Mouse (Mus musculus) adrenal gland (tissue): Measurements from ENCODE around the gene Il10rb.
"Not testable (repeated sequence)": the region's sequence is repeated elsewhere in the genome, so short reads cannot be mapped to it uniquely, and the experiment has no call there.

Experiments
- intact Hi-C: fragments of 180-260 bp; cut with DNase I; formaldehyde crosslinking; loops from one replicate; pipeline ENCODE4 v1.15.1; 2025

Il10rb gene

DNA sequence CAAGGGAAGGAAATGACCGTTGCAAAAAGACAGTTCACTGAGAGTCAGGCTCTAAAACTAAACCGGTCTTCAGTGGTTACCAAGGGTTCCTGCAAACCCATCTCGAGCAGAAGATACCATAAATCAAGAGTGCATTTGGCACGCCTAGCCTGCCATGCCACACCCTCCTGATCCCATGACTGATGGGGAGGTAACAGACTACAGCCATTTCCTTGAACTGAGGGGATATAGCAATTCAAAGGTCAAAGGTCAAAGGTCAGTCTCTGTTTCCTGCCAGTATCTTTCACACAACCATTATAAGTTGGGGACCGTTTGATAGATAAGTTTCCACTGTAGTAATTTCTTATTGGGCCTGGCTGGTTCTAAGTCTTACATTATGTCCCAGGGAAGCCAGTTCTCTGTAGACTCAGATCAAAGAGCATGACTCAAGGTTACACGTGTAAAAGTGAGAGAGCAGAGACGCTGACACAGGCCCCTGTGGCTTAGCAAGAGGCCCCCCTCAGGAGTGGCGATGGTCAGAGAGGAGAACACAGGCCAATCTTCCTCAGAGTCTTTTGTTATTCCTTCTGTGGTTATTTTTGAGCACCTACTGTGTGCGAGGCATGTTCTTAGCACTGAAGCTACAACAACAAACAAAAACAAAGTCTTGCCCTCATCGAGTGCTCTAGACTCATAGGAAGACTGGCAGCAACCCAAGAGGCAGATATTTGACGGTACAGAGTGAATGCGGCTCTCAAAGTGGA, 7.3 kb downstream of the Il10rb start:
- intact Hi-C loops = no loop called here

DNA sequence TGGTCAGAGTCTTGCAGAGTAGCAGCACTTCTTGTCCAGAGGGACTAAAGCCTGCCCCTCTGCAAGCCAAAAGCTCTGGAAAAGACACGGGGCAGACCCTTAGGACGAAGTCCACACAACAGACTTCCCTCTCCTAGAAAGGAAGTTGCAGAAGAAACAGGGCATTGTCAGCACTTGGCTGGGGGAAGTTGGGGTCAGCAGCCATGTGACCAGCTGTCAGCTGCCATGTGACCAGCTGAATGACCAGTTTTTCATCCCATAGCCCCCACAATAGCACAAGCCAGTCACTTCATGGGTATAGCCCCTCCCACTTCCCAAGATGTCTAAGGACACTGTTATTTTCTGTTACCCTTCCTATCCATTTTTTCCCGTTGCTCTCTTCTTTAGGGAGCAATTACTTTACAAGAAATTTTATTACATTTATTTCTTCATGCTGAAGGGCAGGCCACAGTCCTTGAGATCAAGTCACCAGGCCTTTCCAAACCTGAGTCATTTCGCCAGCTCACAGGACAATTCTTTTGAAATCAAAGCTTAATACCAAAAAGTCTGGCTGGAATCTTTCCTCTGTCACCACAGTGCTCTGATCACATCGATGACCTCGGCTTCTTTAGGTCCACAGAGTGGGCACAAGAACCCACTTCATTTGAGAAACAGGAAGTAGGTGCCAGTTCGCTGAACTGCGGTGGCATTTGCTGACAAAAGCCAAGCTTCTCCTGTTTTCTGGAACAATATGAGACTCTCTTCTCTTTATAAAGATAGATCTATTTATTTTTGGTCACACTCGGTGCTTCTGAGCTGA, 9.6 kb downstream of the Il10rb start:
- intact Hi-C loops = no loop called here

DNA sequence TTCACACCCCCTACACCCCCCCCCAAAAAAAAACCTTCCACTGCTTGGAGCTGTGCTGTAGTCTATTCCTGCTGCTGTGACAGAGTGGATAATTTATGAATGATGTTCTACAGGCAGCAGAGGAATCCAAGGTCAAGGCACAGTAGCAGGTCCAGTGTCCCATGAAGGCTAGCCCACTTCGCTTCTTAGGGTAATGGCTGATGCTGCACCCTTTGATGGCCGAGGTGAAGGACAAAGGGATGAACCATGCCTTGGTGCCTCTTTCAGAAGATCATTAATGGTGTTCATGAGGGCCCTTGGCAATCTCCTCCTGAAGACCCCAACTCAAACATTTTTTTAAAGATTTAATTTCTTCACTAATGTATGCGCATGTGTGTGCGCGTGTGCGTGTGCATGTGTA, 10.4 kb downstream of the Il10rb start:
- intact Hi-C loops = no loop called here

DNA sequence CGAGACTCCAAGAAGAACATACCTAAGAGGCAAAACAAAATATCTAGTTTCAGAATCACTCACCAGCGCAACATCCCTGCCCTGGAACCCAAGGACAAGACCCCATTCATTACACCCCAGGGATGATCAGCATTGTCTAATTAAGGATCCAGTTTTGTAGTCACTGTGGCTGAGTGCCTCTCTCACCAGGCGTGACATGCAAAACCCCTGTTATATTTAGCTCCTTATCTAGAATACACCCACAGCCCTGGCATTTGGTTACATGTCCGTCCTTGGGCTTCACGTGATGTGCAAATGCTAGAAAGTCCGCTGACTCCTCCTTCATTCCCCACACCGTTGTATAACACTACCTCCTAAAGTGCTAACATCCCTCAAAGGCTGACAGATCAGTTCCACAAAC, 11.0 kb downstream of the Il10rb start:
- intact Hi-C loops = no loop called here

DNA sequence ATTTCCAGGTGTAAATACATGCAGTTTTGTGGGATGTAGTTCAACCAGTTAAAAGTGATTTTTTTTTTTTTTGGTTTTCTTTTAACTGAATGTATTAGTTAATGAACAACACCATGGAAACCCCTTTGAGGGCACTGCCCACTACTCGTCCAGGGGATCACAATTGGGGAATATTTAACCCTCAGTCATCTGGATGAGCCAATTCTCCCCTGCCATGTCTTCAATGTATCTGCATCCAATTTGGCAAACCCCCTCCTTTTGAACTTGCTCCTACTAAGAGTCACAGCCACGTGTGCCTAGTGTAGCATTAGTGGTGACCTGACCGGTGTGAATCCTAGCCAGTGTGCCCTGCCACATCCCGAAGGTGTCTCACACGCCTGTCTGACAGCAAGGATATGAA, 12.6 kb downstream of the Il10rb start:
- intact Hi-C loops = no loop called here

DNA sequence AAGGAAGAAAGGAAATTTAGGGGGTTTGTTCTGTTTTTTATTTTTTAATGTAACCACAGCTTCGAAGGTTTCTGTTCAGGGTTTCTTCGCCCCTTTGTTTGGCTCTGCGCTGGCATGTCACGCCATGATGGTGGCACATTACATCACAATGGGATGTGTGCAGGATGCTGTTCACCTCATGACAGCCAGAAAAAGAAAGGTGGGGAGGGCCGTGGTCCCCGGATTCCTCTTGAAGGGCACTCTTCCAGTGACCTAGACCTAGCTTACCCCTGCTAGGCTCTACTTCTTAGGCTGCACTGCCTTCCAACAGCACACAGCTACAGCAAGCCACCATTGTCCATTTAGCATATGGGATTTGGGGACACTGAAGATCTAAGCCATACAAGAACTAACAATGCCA, 19.9 kb downstream of the Il10rb start:
- intact Hi-C loops = no loop called here

DNA sequence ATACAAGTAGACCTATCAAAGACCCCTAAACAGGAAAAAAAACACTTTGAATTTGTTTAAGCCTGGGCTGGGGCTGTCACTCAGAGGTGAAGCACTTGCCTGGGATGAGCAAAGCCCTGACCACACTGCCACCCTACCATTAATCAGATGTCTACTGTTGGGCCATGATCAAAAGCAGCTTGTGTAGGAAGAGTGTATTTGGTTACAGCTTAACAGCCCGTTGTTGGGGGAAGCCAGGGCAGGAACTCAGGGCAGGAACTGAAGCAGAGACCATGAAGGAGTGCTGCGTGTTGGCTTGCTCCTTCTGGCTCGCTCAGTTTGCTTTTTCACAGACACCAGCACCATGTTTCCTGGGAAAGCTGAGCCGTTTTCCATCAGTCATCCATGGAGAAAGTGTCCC, 20.6 kb downstream of the Il10rb start:
- intact Hi-C loops = no loop called here

DNA sequence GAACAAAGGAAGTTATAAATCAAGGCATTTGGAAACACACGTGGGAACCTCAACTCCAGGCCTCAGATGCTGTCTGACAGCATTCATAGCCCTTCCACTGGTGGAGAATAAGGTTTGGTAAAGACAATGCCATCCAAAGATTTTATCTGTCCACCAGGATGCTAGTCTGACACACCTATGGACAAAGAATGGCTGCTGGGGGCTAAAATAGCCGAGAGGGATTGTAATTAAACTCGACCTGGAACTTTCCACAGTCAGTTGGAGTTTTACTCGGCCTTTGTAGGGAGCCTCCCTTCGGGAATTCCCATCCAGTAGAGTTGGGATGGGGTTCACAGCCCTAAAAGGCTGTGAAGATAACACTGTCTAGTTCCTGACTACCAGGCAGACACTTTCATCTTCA, 21.5 kb downstream of the Il10rb start:
- intact Hi-C loops = no loop called here

DNA sequence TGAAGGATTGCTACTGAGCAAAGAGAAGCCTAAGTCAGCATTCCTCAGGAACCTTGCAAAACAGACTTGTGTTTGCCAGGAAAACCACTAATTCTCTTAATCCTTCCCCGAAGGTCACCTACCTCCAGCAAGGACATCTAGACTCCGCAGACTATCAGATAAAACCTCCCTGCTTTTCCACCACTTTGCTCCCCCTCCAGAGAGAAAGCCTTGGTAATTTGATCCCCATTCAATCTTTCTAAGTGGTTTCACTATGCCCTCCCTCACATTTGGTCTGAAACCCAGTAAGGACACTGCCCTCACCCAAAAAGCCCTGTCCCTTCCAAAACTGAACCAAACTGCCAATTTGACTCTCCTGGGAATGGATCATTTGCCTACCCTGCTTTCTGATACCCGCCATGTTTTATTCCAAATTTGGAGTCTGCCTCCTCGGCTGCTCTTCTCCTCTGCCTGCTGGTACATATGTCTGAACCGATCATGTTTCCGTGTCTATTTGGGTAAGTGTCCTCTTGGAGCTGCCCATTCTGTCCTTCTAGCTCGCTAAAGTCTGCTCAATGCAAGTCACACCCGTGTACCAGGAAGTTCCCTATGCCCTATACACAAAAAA, 22.4 kb downstream of the Il10rb start:
- intact Hi-C loops = no loop called here

DNA sequence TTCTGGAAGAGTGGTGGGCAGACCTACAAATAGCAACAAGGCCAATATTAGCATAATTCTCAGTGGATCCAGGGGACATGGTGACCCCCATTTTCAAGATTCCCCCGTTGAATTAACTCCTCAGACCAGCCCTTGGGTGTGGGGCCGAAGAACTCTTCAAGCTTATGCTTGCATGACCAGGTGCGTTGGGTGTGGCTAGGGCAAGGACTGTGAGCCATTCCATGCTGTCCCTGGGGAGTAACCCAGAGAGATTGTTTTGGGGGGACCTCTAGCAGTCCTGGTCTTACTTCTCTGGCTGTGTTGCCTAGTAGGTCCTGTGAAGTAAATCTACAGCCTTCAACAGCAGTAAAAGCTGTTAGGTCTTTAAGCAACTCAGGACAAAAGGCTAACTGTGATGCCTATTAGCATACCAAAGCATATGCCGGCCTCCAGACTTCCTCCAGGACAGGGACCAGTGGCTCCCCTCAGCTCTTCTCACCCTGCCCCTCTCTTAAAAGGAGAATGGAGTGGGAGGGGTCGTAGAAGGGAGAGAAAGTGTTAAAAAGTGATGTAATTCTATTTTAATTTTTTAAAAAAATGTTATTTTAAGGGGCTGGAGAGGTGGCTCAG, 26.9 kb downstream of the Il10rb start:
- intact Hi-C loops = no loop called here

DNA sequence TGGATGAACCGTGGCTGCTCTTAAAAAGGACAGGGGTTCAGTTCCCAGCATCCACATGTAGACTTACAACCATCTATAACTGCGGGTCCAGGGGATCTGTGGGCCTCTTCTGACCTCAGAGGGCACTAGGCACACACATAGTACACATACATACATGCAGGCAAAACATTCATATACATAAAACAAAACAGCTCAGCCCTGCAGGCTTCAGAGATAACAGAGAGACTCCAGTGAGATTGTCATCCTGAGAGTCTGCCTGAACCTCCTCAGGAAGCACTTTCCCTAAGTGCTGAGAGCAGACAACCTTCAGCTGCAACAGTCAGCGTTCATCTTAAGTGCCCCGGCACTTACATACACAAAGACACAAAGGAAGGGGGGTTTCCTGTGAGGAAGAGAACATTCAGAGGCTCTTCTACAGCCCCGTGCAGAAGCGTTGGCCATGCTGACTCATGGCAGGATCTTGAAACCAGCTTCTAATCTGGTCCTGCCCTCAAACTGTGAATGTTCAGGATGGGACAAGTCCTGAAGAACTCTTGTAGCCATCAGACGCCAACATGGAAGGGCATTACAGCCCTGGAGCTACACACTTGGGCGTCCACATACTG, 27.5 kb downstream of the Il10rb start:
- intact Hi-C loops = no loop called here

DNA sequence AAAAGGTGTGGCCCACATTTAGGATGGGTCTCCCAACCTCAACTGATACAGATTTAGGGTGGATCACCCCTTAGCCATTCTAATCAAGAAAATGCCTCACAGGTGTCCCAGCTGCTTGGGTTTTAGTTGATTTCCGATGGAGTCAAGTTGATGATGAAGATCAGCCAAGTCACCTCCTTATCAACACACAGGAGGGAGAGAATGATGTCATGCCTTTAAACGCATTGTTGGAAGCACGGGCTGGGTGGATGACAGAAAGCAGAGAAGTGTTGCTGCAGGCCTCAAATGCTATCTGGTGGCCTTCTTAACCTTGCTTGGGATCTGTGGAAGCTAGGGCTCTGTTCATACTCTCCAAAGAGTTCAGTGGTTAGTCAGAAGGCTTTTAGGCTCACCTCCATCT, 28.2 kb downstream of the Il10rb start:
- intact Hi-C loops = no loop called here

DNA sequence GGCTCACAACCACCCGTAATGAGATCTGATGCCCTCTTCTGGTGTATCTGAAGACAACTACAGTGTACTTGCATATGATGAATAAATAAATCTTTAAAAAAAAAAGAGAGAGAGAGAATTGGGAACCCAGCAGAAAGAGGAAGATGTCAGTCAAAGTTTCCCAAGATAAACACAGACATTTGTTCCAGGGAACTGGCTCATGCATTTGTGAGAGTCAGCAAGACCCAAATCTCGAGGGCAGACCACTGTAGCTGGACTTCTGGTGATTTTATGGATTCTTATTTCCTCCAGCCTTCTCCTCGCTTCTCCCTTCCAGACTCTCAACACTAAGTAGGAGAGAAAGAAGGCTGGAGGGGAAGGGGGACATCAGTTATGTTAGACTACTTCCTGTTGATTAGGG, 32.1 kb downstream of the Il10rb start:
- intact Hi-C loops = no loop called here

DNA sequence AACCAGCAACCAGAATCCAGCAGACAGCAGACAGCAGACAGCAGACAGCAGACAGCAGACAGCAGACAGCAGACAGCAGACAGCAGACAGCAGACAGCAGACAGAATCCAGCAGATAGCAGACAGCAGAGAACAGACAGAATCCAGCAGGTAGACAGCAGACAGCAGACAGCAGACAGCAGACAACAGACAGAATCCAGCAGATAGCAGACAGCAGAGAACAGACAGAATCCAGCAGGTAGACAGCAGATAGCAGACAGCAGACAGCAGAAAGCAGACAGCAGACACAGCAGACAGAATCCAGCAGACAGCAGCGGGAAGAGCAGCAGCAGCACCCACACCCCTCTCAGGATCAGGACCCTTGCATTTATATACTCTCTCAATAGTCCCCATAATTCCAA, 32.6 kb downstream of the Il10rb start:
- intact Hi-C loops = not testable (repeated sequence)

DNA sequence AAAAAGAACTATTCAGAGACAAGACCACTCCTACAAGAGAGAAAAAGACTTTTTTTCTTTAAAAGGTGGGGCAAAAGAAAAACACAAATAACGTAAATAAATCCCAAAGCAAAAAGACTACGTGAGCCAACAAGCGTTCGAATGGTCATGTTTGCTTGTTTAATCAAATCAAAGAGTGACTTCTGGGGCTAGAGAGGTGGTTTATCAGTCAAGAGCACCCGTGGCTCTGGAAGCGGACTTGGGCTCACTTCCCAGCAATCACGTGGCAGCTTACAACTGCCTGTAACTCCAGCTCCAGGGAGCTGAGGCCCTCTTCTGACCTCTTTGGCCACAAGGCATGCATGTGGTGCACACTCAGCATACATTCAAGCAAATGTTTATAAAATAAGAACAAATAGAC, 35.4 kb downstream of the Il10rb start:
- intact Hi-C loops = loop anchor here (5.0 kb wide), 2 partner anchors 34 to 79 kb away; partner anchors contain the start of gene Il10rb

DNA sequence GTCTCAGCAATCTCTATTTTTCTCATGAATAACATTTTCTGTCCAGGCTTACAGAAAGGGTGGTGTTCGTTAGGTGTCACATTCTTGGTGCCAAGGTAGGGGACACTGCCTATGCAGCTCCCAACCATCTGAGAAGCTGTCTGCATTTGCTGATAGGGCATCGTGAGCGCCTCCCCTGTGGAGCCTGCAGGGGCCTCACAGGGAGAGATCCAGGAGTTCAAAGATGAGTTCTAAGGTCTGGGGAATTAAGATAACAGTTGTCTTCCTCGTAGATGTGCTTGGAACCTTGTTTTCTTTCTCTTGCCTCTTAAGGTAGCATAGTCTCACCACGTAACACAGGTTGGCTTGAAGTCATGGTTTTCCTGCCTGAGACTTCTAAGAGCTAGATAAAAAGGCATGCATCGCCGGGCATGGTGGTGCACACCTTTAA, 35.9 kb downstream of the Il10rb start:
- intact Hi-C loops = loop anchor here (5.0 kb wide), 2 partner anchors 35 to 80 kb away; partner anchors contain the start of gene Il10rb

DNA sequence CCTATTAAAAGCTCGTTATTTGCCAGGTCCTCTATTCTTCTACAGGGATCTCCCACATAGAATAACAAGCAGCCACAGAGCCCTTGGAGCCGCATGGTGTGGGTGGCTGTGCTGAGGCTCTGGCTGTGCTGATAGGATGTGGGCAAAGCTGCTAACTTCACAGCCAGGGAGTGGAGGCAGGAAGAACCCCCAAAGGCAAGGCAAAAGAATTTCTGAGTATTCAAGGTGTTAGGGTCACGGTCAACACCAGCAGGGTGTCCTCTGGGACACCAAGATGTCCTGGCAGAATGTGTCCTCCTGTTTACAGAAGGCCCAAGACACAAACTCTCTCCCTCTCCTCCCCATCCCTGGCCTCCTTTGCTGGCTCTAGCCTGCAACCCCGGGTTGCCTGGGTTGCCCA, 36.5 kb downstream of the Il10rb start:
- intact Hi-C loops = loop anchor here (5.0 kb wide), 2 partner anchors 35 to 80 kb away; partner anchors contain the start of gene Il10rb

DNA sequence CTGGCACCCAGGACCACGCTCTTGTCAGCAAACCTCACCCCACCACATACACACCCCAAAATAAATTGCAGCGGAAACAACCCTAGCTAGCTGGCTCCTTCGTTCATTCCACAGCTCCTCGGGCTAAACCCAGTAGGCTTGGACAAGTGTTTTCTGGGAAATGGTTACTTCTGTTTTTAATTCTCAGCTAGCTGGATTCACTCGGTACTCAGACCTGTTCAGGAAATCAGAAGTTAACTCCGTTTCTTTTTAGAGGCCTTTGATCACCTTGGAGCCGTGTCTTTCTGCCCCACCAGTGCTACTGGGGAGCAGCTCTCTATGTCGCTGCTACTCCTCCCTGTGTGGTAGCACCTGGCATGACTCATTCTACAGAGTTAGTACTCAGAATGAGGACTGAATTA, 37.2 kb downstream of the Il10rb start:
- intact Hi-C loops = loop anchor here (5.0 kb wide), 2 partner anchors 36 to 81 kb away; partner anchors contain the start of gene Il10rb

DNA sequence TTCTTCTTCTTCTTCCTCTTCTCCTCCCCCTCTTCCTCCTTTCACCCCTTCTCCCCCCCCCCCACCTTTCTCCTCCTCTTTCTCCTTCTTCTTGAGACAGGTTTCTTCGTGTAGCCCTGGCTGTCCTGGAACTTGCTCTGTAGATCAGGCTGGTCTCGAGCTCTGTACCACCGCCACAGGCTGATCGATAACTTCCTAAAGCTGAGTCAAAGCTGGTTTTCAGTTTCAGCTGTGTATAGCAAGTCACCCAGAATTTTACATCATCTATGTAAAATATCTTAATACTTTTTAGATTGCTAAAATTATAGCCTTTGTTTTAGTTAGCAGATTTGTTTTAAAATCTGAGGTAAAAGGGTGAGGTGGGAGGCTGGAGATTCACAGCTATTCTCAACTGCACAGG, 38.9 kb downstream of the Il10rb start:
- intact Hi-C loops = loop anchor here (5.0 kb wide), 2 partner anchors 38 to 83 kb away; partner anchors contain the start of gene Il10rb

DNA sequence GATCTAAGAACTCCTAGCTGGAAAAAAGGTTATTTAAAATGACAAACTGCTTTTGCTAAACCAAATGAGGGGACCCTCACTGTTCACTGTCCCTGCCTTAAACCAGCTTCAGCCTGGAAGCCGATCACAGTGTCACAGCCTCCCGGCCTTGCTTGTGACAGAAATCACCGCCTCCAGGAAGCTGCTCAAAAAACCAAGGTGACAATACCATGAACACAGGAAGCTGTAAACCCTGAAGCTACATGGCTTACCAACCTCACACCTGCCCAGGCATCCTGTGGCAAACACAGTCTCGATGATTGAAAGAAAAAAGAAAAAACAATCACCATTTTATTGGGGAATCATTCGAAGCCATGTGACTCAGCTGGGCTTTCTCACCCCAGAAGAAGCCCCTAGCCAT, 39.6 kb downstream of the Il10rb start:
- intact Hi-C loops = no loop called here
